Mouse (Mus musculus): ENCODE measurements around the gene Adcy6. TPM values are rescaled to one million over a fixed set of nuclear protein-coding genes. Genes with fewer than 3 reads are reported as not detected.

Adcy6 gene
- total and polyA plus RNA-seq, 3 experiments: 76.0 to 77.3 TPM; not detected in 1

DNA sequence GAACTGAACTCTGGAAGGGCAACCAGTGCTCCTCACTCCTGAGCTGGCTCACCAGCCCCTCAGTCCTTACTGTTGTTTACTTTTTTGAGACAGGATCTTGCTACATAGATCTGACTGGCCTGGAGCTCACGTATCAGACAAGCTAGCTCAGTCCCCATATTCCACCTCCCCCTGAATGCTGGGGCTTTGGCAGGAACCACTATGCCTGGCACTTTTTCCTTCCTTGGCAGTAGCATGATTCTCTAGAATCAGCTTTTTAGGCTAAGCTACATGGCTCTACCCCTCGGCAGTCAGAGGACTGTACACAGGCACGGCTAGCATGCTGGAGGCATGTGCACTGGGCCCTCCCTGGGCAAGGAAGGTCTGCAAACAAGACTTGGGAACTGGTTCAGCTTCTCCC, 38.2 kb upstream of the Adcy6 start:
- Histone ChIP-seq H3K9ac (ENCODE audit: control insufficient read depth, low read depth, low read length, poor library complexity, severe bottlenecking) (no peak overlapping the region), H3K4me3 (ENCODE audit: control insufficient read depth in 1 of 2, insufficient read depth in 1 of 2, low read depth in 2 of 2, low read length in 2 of 2) (no peak overlapping the region), H3K27ac (ENCODE audit: control insufficient read depth, low read depth, low read length) (no peak overlapping the region), H3K79me2 (ENCODE audit: control insufficient read depth, insufficient read depth, low read length, poor library complexity) (no peaks in the 10 kb centered on the region), H3K4me1 (ENCODE audit: control insufficient read depth in 1 of 2, insufficient read depth in 2 of 2, low read length in 2 of 2) (no peaks in the 10 kb centered on the region), H3K27me3 (ENCODE audit: control insufficient read depth in 1 of 2, insufficient read depth in 2 of 2, low read length in 2 of 2) (no peaks in the 10 kb centered on the region), H3K36me3 (ENCODE audit: control insufficient read depth in 1 of 2, insufficient read depth in 2 of 2, low read length in 2 of 2) (peaks cover 0 to 35% of the 10 kb centered on the region in 2 experiments; a peak in 2 of 4 replicates), H3K9me3 (replicated peaks; ENCODE audit: insufficient read depth, low read length) (no peaks in the 10 kb centered on the region)
- TF ChIP-seq ZKSCAN1 (IDR thresholded peaks at IDR 0.05; ENCODE audit: low read depth, low read length) (no peak), BHLHE40 (IDR thresholded peaks at IDR 0.05; ENCODE audit: borderline replicate concordance, low read depth, low read length) (no peak), MAZ (IDR thresholded peaks at IDR 0.05; ENCODE audit: low read depth, low read length) (no peak)
- DNase-seq (ENCODE audit: low read depth, low spot score): no peak

DNA sequence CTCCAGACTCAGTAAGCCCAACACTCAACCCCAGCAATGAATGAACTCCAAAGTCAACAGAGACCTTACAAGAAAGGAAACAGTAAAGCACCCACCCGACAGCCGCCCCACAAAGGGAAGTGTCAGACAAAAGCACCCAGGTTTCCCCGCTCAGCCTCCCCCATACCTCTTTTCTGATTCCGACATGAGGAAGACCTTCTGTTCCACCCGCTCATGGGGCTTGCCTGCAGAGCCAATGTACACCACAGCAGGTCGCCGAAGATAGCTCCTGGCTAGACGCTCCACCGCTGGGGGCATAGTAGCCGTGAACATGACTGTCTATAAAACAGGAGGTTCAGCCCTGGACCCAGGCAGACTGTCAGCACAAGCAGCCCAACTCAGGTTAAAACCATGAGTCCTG, 37.4 kb upstream of the Adcy6 start:
- Histone ChIP-seq H3K4me3 (ENCODE audit: control insufficient read depth in 1 of 2, insufficient read depth in 1 of 2, low read depth in 2 of 2, low read length in 2 of 2) (no peak overlapping the region), H3K27me3 (ENCODE audit: control insufficient read depth in 1 of 2, insufficient read depth in 2 of 2, low read length in 2 of 2) (no peaks in the 10 kb centered on the region), H3K9me3 (replicated peaks; ENCODE audit: insufficient read depth, low read length) (no peaks in the 10 kb centered on the region), H3K27ac (ENCODE audit: control insufficient read depth, low read depth, low read length) (no peak overlapping the region), H3K4me1 (ENCODE audit: control insufficient read depth in 1 of 2, insufficient read depth in 2 of 2, low read length in 2 of 2) (no peaks in the 10 kb centered on the region), H3K36me3 (ENCODE audit: control insufficient read depth in 1 of 2, insufficient read depth in 2 of 2, low read length in 2 of 2) (peaks cover 0 to 28% of the 10 kb centered on the region in 2 experiments; a peak in 2 of 4 replicates), H3K9ac (ENCODE audit: control insufficient read depth, low read depth, low read length, poor library complexity, severe bottlenecking) (no peak overlapping the region), H3K79me2 (ENCODE audit: control insufficient read depth, insufficient read depth, low read length, poor library complexity) (no peaks in the 10 kb centered on the region)
- TF ChIP-seq POLR2AphosphoS2 (IDR thresholded peaks at IDR 0.05; ENCODE audit: low read length): no peak
- no peak for TF ChIP-seq ZMIZ1 (IDR thresholded peaks at IDR 0.05; ENCODE audit: low read depth, low read length)
- no peak for TF ChIP-seq USF1 (IDR thresholded peaks at IDR 0.05; ENCODE audit: low read depth, low read length)
- no peak for TF ChIP-seq MYC (IDR thresholded peaks at IDR 0.05; ENCODE audit: low read depth, low read length)
- no peak for TF ChIP-seq TBP (IDR thresholded peaks at IDR 0.05; ENCODE audit: low read depth, low read length)
- no peak for TF ChIP-seq MYB (IDR thresholded peaks at IDR 0.05; ENCODE audit: low read depth, low read length)
- TF ChIP-seq ZNF384 (IDR thresholded peaks at IDR 0.05; ENCODE audit: low read depth, low read length): no peak
- no peak for DNase-seq (ENCODE audit: low read depth, low spot score)

- Histone ChIP-seq H3K4me3 (ENCODE audit: control insufficient read depth in 1 of 2, insufficient read depth in 1 of 2, low read depth in 2 of 2, low read length in 2 of 2) (no peak overlapping the region), H3K27ac (ENCODE audit: control insufficient read depth, low read depth, low read length) (no peak overlapping the region), H3K36me3 (ENCODE audit: control insufficient read depth in 1 of 2, insufficient read depth in 2 of 2, low read length in 2 of 2) (peaks cover 0 to 24% of the 10 kb centered on the region in 2 experiments; a peak in 2 of 4 replicates), H3K4me1 (ENCODE audit: control insufficient read depth in 1 of 2, insufficient read depth in 2 of 2, low read length in 2 of 2) (no peaks in the 10 kb centered on the region), H3K79me2 (ENCODE audit: control insufficient read depth, insufficient read depth, low read length, poor library complexity) (no peaks in the 10 kb centered on the region), H3K9me3 (replicated peaks; ENCODE audit: insufficient read depth, low read length) (no peaks in the 10 kb centered on the region), H3K27me3 (ENCODE audit: control insufficient read depth in 1 of 2, insufficient read depth in 2 of 2, low read length in 2 of 2) (no peaks in the 10 kb centered on the region), H3K9ac (ENCODE audit: control insufficient read depth, low read depth, low read length, poor library complexity, severe bottlenecking) (no peak overlapping the region)
- TF ChIP-seq MAX (IDR thresholded peaks at IDR 0.05; ENCODE audit: low read length) (no peak), TCF12 (IDR thresholded peaks at IDR 0.05; ENCODE audit: low read depth, low read length) (no peak), MAFK (IDR thresholded peaks at IDR 0.05; ENCODE audit: borderline replicate concordance, low read depth, low read length) (no peak), MYC (IDR thresholded peaks at IDR 0.05; ENCODE audit: low read depth, low read length) (no peak), ZC3H11A (IDR thresholded peaks at IDR 0.05; ENCODE audit: low read depth, low read length) (no peak)
- DNase-seq (ENCODE audit: low read depth, low spot score): no peak
These were observed 36.9 kb upstream of the Adcy6 start for GRCm38 (mm10) chr15:98646737-98647136.
